ENCODE assay signal across 30 mouse cellular contexts in genomic region chr3:58153141-58153540, GRCm38 (mm10).
DNase-seq lines count a peak whose midpoint lies in the region; ATAC-seq and TF ChIP-seq lines count a peak whose summit lies in the region.
"Had no signal": no experiment of that assay in that cellular context is flagged by ENCODE, and none has a peak within 500 bp of the region (broad histone marks: within the 10 kb centered on the region; RNA-seq: fewer than 3 reads in every experiment).

No protein-coding gene starts in this region.

- H3K36me3 ChIP-seq in intestine, embryonic 14.5 days (ENCODE audit: control insufficient read depth, insufficient read depth, low read length) = no peaks in the 10 kb centered on the region
- H3K36me3 ChIP-seq in intestine, postnatal 0 days (ENCODE audit: control insufficient read depth, insufficient read depth) = no peaks in the 10 kb centered on the region
- no peaks in the 10 kb centered on the region for H3K36me3 ChIP-seq in hindbrain, embryonic 13.5 days
- H3K36me3 ChIP-seq: embryonic facial prominence, embryonic 12.5 days; G1E; heart, embryonic 12.5 days; hindbrain, embryonic 10.5 days; limb, embryonic 12.5 days; midbrain, embryonic 12.5 days had no signal

- no peak overlapping the region for H3K9ac ChIP-seq in intestine, embryonic 14.5 days (ENCODE audit: low read length)
- H3K9ac ChIP-seq in intestine, postnatal 0 days (ENCODE audit: low read depth, low read length) = no peak overlapping the region
- H3K9ac ChIP-seq in hindbrain, embryonic 13.5 days = no peak overlapping the region
- H3K9ac ChIP-seq: embryonic facial prominence, embryonic 12.5 days; heart, embryonic 12.5 days; limb, embryonic 12.5 days; midbrain, embryonic 12.5 days had no signal

- 37% methylated on average over 3 of the region's 3 CpGs for WGBS in intestine, embryonic 14.5 days
- 48% methylated on average over 3 of the region's 3 CpGs for WGBS in intestine, postnatal 0 days
- WGBS in hindbrain, embryonic 13.5 days = 90% methylated on average over 3 of the region's 3 CpGs

- no peaks in the 10 kb centered on the region for H3K27me3 ChIP-seq in intestine, embryonic 14.5 days (replicated peaks; ENCODE audit: control insufficient read depth, insufficient read depth, low read length)
- H3K27me3 ChIP-seq in intestine, postnatal 0 days (replicated peaks; ENCODE audit: control insufficient read depth, insufficient read depth, low read length) = no peaks in the 10 kb centered on the region
- H3K27me3 ChIP-seq in hindbrain, embryonic 13.5 days = no peaks in the 10 kb centered on the region
- H3K27me3 ChIP-seq: CH12.LX; embryonic facial prominence, embryonic 12.5 days; heart, embryonic 12.5 days; limb, embryonic 12.5 days; midbrain, embryonic 12.5 days had no signal

- H3K9me3 ChIP-seq in intestine, embryonic 14.5 days (ENCODE audit: control insufficient read depth, low read length) = no peaks in the 10 kb centered on the region; the same call in 1 of the 2 replicates
- H3K9me3 ChIP-seq in intestine, postnatal 0 days (ENCODE audit: control insufficient read depth) = no peaks in the 10 kb centered on the region
- 0 out of 2 replicates have a peak, but pooled peaks cover 4% of the 10 kb centered on the region for H3K9me3 ChIP-seq in hindbrain, embryonic 13.5 days
- H3K9me3 ChIP-seq: embryonic facial prominence, embryonic 12.5 days; G1E; heart, embryonic 12.5 days; hindbrain, embryonic 10.5 days; limb, embryonic 12.5 days; midbrain, embryonic 12.5 days had no signal

- no peak overlapping the region for H3K27ac ChIP-seq in intestine, embryonic 14.5 days (ENCODE audit: low read depth)
- H3K27ac ChIP-seq in intestine, postnatal 0 days (ENCODE audit: low read depth, low read length) = no peak overlapping the region
- no peak overlapping the region for H3K27ac ChIP-seq in hindbrain, embryonic 13.5 days
- H3K27ac ChIP-seq: embryonic facial prominence, embryonic 12.5 days; hindbrain, embryonic 10.5 days; hindbrain, postnatal 0 days; layer of hippocampus, adult 2 months; limb, embryonic 12.5 days; midbrain, embryonic 12.5 days had no signal

- DNase-seq in intestine, embryonic 14.5 days (ENCODE audit: low spot score) = no peak
- peak; percentile 71 for DNase-seq in right cerebral cortex, adult 18-20 months
- DNase-seq in right cerebral cortex, postnatal 4 days = no peak
- DNase-seq in right cerebral cortex, adult 2 months (ENCODE audit: low spot score in 2 of 2) = peak; percentile 35 to 47
- no peak for DNase-seq in ovary, postnatal 14 days (ENCODE audit: low spot score)
- DNase-seq: adrenal gland, adult 2 months; B cell, adult 2 months; cerebellum, adult 11-12 months; cerebellum, postnatal 10 days; gastrocnemius, postnatal 25 days; heart, adult 18-20 months; heart, postnatal 10 days; kidney, adult 8-10 months; kidney, postnatal 10 days; layer of hippocampus, postnatal 36 days; lung, adult 18-20 months; lung, postnatal 10 days; thymus, postnatal 14 days had no signal

- TF ChIP-seq CTCF in intestine, postnatal 0 days (IDR thresholded peaks at IDR 0.05; ENCODE audit: low read depth) = no peak

- ATAC-seq in intestine, embryonic 14.5 days (replicated peaks; ENCODE audit: low FRiP score, low TSS enrichment, low read depth) = peak; percentile 53; the same call in 1 of the 2 replicates
- no peak for ATAC-seq in intestine, postnatal 0 days
- ATAC-seq in hindbrain, embryonic 13.5 days (ENCODE audit: low FRiP score) = no peak
- ATAC-seq: hindbrain, postnatal 0 days had no signal

- no peak overlapping the region for H3K4me2 ChIP-seq in intestine, embryonic 14.5 days (ENCODE audit: low read length)
- H3K4me2 ChIP-seq in intestine, postnatal 0 days (replicated peaks; ENCODE audit: low read depth) = no peak overlapping the region
- H3K4me2 ChIP-seq in hindbrain, embryonic 13.5 days = no peak overlapping the region
- H3K4me2 ChIP-seq: embryonic facial prominence, embryonic 12.5 days; heart, embryonic 12.5 days; limb, embryonic 12.5 days; liver, embryonic 11.5 days; midbrain, embryonic 12.5 days had no signal

- H3K4me1 ChIP-seq in intestine, embryonic 14.5 days (replicated peaks; ENCODE audit: control insufficient read depth, insufficient read depth, low read length) = no peaks in the 10 kb centered on the region
- H3K4me1 ChIP-seq in intestine, postnatal 0 days (replicated peaks; ENCODE audit: control insufficient read depth, insufficient read depth, low read length) = no peaks in the 10 kb centered on the region
- H3K4me1 ChIP-seq in hindbrain, embryonic 13.5 days (replicated peaks) = no peaks in the 10 kb centered on the region
- H3K4me1 ChIP-seq: embryonic facial prominence, embryonic 12.5 days; heart, embryonic 12.5 days; hindbrain, embryonic 10.5 days; midbrain, embryonic 12.5 days had no signal

- no peak overlapping the region for H3K4me3 ChIP-seq in intestine, embryonic 14.5 days (ENCODE audit: low read depth, low read length)
- no peak overlapping the region for H3K4me3 ChIP-seq in intestine, postnatal 0 days (ENCODE audit: low read depth, low read length)
- H3K4me3 ChIP-seq in hindbrain, embryonic 13.5 days = no peak overlapping the region
- H3K4me3 ChIP-seq: embryonic facial prominence, embryonic 12.5 days; heart, embryonic 12.5 days; hindbrain, embryonic 10.5 days; layer of hippocampus, adult 2 months; limb, embryonic 12.5 days; midbrain, embryonic 12.5 days had no signal

Comparison
In these comparisons a context has a peak if more than half of its experiments do, and no peak if none do; other contexts are left out.
1. DNase-seq: peak in right cerebral cortex, adult 18-20 months (single experiment) and right cerebral cortex, adult 2 months (2 of 2); none in intestine, embryonic 14.5 days (single experiment), right cerebral cortex, postnatal 4 days (single experiment) and ovary, postnatal 14 days (single experiment).